Mouse (Mus musculus) liver, postnatal 0 days (tissue): ENCODE measurements around the gene Gm43638. TPM values are rescaled to one million over a fixed set of nuclear protein-coding genes. Genes with fewer than 3 reads are reported as not detected.
A peak's percentile ranks its signal among the peaks of the same experiment; 100 is the strongest.

Experiments used
- ATAC-seq: fragments of 200-750 bp; cut with Nextera tagmentation; 2 replicates; pipeline ENCODE4 v1.8.0; 2017; ENCODE audit warnings: mild to moderate bottlenecking, moderate library complexity
- DNase-seq: peaks from one replicate; pipeline ENCODE4 v3.0.0-alpha.2; 2016
- H3K27ac ChIP-seq: fragments of 300-500 bp; sonication (generic); 2 replicates; pipeline ENCODE4 v1.5.1; 2014; ENCODE audit warnings: antibody characterized with exemption, moderate library complexity, mild to moderate bottlenecking, low read depth
- H3K27me3 ChIP-seq: fragments of 300-500 bp; sonication (generic); 2 replicates; pipeline ENCODE4 v1.6.1; 2014; ENCODE audit warnings: low read length, control low read depth, mixed read lengths; ENCODE audit not compliant: insufficient read depth
- H3K36me3 ChIP-seq: fragments of 300-500 bp; sonication (generic); replicated peaks from 2 replicates; pipeline ENCODE4 v1.6.1; 2014; ENCODE audit warnings: mild to moderate bottlenecking, control low read depth, low read length, moderate library complexity, mixed read lengths; ENCODE audit not compliant: insufficient read depth
- H3K4me1 ChIP-seq: fragments of 300-500 bp; sonication (generic); 2 replicates; pipeline ENCODE4 v1.6.1; 2014; ENCODE audit warnings: antibody characterized with exemption, mild to moderate bottlenecking, control low read depth; ENCODE audit not compliant: insufficient read depth
- H3K4me2 ChIP-seq: fragments of 300-500 bp; sonication (generic); 2 replicates; pipeline ENCODE4 v1.6.1; 2014; ENCODE audit warnings: low read depth, mild to moderate bottlenecking, low read length, moderate library complexity, mixed read lengths
- H3K4me3 ChIP-seq: fragments of 300-500 bp; sonication (generic); 2 replicates; pipeline ENCODE4 v1.5.1; 2014; ENCODE audit warnings: low read depth, low read length
- H3K9ac ChIP-seq: fragments of 300-500 bp; sonication (generic); replicated peaks from 2 replicates; pipeline ENCODE4 v1.6.1; 2014; ENCODE audit warnings: mild to moderate bottlenecking, moderate library complexity
- H3K9me3 ChIP-seq: fragments of 300-500 bp; sonication (generic); 2 replicates; pipeline ENCODE4 v1.6.1; 2016; ENCODE audit warnings: mild to moderate bottlenecking, control low read depth, low read length, mixed read lengths
- CTCF ChIP-seq: sonication (generic); IDR thresholded peaks from 2 replicates; pipeline ENCODE4 v1.5.1; 2016; ENCODE audit warnings: antibody characterized with exemption, low read depth
- EP300 ChIP-seq: IDR thresholded peaks from 2 replicates; pipeline ENCODE4 v1.6.1; 2016; ENCODE audit warnings: antibody characterized with exemption, low read depth, mild to moderate bottlenecking
- WGBS: fragments of 180-500 bp; shearing (Covaris S2); extraction: QIAGEN DNeasy Blood & Tissue Kit; methylation state at CpG from one replicate; pipeline ENCODE4 v1.1.7; 2014; ENCODE audit not compliant: insufficient replicate concordance; 5-methylcytosine and 5-hydroxymethylcytosine counted together
- polyA plus RNA-seq: library from polyadenylated mRNA; unstranded; fragments of >200 nt; fragmentation: Nextera tagmentation; extraction: Ambion mirVana; gene quantifications from 2 replicates; pipeline ENCODE4 v1.2.1, GENCODE M21; 2015

Gene Gm43638
- polyA plus RNA-seq, 1 experiment from 2014 or later = not detected

DNA sequence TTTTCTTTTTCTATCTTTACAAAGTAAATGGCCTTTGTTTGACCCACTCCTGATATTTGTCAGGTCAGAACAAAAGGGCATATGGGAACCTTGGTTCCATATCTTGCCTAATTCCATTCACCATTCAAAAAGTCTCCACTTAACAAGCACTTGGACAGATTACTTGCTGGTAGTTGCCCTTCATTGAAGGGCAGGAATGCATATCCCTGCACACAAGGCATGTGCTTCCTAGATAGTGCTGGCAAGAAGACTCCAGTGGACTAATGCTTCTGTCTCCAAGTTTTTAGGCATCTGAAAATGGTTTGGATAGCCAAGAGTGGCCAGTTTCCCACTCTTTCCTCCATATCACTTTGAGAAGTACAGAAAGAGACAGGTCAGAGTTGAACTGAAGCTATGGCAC is 12.7 kb upstream of the Gm43638 start:
- Histone ChIP-seq H3K9ac (no peak overlapping the region), H3K27ac (no peak overlapping the region), H3K4me1 (no peaks in the 10 kb centered on the region), H3K36me3 (no peaks in the 10 kb centered on the region), H3K27me3 (no peaks in the 10 kb centered on the region), H3K9me3 (no peaks in the 10 kb centered on the region), H3K4me3 (no peak overlapping the region), H3K4me2 (no peak overlapping the region)
- TF ChIP-seq EP300 = no peak
- no peak for TF ChIP-seq CTCF
- no peak for DNase-seq
- ATAC-seq = no peak

DNA sequence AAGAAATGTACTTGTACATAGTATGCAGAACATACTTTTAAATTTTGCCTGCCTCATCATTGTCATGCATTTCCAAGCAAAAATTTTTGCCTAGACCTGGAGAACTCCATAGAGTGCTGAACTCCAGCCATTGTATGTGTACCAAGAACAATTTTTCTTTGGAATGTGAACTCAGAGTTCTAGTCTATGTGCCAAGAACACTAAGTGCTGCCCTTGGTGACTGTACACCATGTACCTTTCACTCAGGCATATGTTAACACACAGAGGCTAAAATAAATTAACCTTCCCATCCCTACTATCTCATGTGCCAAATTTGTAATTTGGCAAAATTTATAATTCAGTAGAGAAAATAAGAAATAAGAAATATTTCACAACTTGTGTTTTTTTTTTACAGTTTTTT is 12.3 kb upstream of the Gm43638 start:
- Histone ChIP-seq H3K4me3 (no peak overlapping the region), H3K4me2 (no peak overlapping the region), H3K4me1 (no peaks in the 10 kb centered on the region), H3K27ac (no peak overlapping the region), H3K36me3 (no peaks in the 10 kb centered on the region), H3K27me3 (no peaks in the 10 kb centered on the region), H3K9ac (no peak overlapping the region), H3K9me3 (no peaks in the 10 kb centered on the region)
- TF ChIP-seq CTCF (no peak), EP300 (peak; percentile 81)
- DNase-seq (no peak), ATAC-seq (peak; percentile 79)

DNA sequence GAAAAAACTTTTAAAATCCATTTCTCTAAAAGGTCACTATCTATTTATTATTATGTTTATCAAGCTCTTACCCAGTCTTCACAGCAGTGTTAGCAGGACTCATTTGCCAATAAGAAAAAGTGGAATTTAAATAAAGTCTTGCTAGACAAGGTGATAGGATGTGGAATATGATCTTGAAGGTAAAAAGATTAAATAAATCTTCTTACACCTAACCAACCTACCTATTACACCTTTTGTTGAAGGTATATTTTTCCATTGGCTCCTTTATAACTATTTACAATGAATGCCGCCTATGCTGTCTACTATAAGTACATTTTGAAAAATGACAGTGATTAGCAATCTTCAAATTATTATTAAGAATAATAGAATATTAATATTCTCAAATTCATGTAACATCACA is 4.2 kb upstream of the Gm43638 start, which contains the start of gene Ugt2a1:
Gene Ugt2a1, minus strand, starts transcription at position 101 of the 400 bp plus-strand sequence.
- no peaks in the 10 kb centered on the region for H3K4me1 ChIP-seq
- no peak within 1 kb of the TSS for H3K4me2 ChIP-seq
- ATAC-seq = no peak
- H3K36me3 ChIP-seq = no peaks in the 10 kb centered on the region
- no peak within 1 kb of the TSS for H3K9ac ChIP-seq
- H3K27me3 ChIP-seq = no peaks in the 10 kb centered on the region
- no peak within 1 kb of the TSS for H3K27ac ChIP-seq
- WGBS = 75% methylated on average over 1 of the region's 1 CpGs
- TF ChIP-seq CTCF = no peak
- TF ChIP-seq EP300 = no peak
- H3K4me3 ChIP-seq = no peak within 1 kb of the TSS
- no peak for DNase-seq
- H3K9me3 ChIP-seq = no peaks in the 10 kb centered on the region

DNA sequence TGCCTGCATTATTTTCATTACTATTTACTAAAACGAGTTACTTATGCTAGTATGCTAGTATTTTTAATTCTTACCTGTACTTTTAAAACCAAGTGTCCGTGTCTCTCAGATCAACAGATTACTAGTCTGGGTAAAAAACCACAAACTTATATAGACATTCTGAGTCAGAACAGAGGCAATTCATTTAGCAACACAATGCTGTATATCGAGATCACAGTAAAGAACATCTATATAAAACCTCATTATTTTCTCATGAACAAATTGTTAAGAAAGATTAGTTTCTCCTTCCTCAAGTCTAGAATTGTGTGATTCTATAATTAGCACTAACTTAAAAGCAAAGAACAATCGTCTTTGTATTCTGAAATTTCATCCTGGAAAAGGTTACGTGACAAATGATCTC is 4.4 kb downstream of the Gm43638 start, which contains the start of gene Ugt2a2:
Gene Ugt2a2, minus strand, starts transcription at position 101 of the 400 bp plus-strand sequence.
- H3K4me2 ChIP-seq = no peak within 1 kb of the TSS
- WGBS = 69% methylated on average over 5 of the region's 5 CpGs

DNA sequence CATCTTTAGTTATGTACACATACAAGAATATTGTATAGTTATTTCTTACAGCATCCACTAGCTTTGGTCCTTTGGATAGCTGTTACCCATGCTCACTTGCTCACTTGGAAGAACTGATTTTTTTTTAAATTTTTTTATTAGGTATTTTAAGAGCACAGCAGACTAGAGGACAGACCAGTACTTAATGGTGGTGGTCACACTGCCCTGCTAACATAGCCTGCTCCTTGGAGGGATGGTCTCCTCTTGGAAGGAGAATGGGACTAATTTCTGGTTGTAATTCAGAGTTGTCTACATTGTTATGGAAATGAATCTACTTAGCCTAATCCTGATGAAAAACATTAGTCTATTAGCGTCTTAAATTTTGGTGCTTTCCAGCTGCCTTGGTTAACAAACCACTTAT is 27.8 kb downstream of the Gm43638 start:
- no peaks in the 10 kb centered on the region for H3K27me3 ChIP-seq
- no peaks in the 10 kb centered on the region for H3K4me1 ChIP-seq
- H3K36me3 ChIP-seq = no peaks in the 10 kb centered on the region
- H3K9ac ChIP-seq = no peak overlapping the region
- H3K9me3 ChIP-seq = no peaks in the 10 kb centered on the region
- TF ChIP-seq EP300 (no peak), CTCF (no peak)
- no peak overlapping the region for H3K4me2 ChIP-seq
- ATAC-seq (no peak), DNase-seq (no peak)
- no peak overlapping the region for H3K4me3 ChIP-seq
- 60% methylated on average over 1 of the region's 1 CpGs for WGBS
- no peak overlapping the region for H3K27ac ChIP-seq

More for the DNA sequence above, 4.4 kb downstream of the Gm43638 start, which contains the start of gene Ugt2a2:
- H3K4me3 ChIP-seq = no peak within 1 kb of the TSS
- no peak within 1 kb of the TSS for H3K27ac ChIP-seq
- no peaks in the 10 kb centered on the region for H3K36me3 ChIP-seq
- no peak within 1 kb of the TSS for H3K9ac ChIP-seq
- TF ChIP-seq CTCF = no peak
- no peak for TF ChIP-seq EP300
- no peak for ATAC-seq
- no peaks in the 10 kb centered on the region for H3K4me1 ChIP-seq
- H3K9me3 ChIP-seq = no peaks in the 10 kb centered on the region
- H3K27me3 ChIP-seq = no peaks in the 10 kb centered on the region
- DNase-seq = no peak

DNA sequence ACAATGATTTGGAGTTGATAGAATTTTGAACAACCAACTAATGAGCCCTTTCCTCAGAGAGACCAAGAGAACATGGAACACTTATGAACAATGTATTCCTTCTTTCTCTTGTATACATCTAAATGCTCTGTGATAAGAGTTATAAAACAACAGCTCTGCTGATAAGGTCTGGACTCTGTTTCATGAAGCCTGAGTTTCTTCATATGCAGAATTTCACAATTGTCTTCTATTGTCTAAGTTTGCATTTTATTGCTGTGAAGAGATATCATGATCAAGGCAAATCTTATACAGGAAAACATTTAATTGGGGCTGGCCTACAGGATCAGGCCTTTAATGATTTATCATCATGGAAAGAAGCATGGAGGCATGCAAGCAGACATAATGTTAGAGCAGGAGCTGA is 28.9 kb downstream of the Gm43638 start:
- ATAC-seq = no peak
- Histone ChIP-seq H3K4me2 (no peak overlapping the region), H3K4me3 (no peak overlapping the region), H3K9ac (no peak overlapping the region), H3K9me3 (no peaks in the 10 kb centered on the region), H3K36me3 (no peaks in the 10 kb centered on the region), H3K4me1 (no peaks in the 10 kb centered on the region), H3K27me3 (no peaks in the 10 kb centered on the region), H3K27ac (no peak overlapping the region)
- TF ChIP-seq EP300 = no peak
- no peak for TF ChIP-seq CTCF
- no peak for DNase-seq

DNA sequence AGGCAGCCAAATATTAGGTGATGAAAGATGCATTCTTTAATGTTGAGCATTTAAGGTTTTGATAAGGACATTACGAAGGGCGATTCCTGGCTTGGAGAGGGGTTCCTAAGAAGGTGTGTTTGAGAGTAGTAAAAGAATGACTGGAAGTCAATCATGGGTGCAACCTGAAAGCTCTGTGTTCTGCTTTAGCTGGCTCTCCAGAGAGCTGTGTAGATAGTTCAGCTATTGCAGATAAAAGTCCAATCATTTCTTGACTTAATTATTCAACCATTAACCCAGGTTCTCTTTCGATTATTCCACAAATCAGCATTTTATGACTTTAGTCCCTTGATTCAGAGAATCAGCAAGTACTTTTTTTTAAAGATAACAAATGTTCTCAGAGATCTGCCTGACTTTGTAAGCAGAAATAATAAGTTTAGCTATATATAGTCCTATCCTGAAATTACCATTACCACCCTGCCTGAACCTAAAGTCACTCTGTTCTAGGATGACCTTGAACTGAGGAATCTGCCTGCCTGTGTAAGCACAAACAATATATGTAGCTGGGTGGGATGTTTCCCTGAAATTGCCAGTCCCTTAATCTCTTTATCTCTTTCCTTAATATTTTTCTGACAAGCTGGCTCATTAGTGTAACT is 30.3 kb downstream of the Gm43638 start:
- ATAC-seq (no peak), DNase-seq (no peak)
- Histone ChIP-seq H3K27me3 (no peaks in the 10 kb centered on the region), H3K4me2 (no peak overlapping the region), H3K9ac (no peak overlapping the region), H3K27ac (no peak overlapping the region), H3K4me3 (no peak overlapping the region), H3K4me1 (no peaks in the 10 kb centered on the region), H3K36me3 (no peaks in the 10 kb centered on the region), H3K9me3 (no peaks in the 10 kb centered on the region)
- TF ChIP-seq CTCF (no peak), EP300 (no peak)
- WGBS = 75% methylated on average over 3 of the region's 3 CpGs
